Mouse (Mus musculus) kidney, embryonic 16.5 days (tissue): Measurements from ENCODE around the gene Dydc2. TPM values are rescaled to one million over a fixed set of nuclear protein-coding genes. Genes with fewer than 3 reads are reported as not detected.
"Not testable (repeated sequence)": the region's sequence is repeated elsewhere in the genome, so short reads cannot be mapped to it uniquely, and the experiment has no call there.

ENCODE experiments used
- ATAC-seq: fragments of 200-750 bp; cut with Nextera tagmentation; 2 replicates; pipeline ENCODE4 v1.8.0; 2017; ENCODE audit warnings: moderate TSS enrichment; ENCODE audit not compliant: low FRiP score, low TSS enrichment
- H3K27ac ChIP-seq: fragments of 300-500 bp; sonication (generic); 2 replicates; pipeline ENCODE4 v1.5.1; 2014; ENCODE audit warnings: low read length
- H3K27me3 ChIP-seq: fragments of 300-500 bp; sonication (generic); 2 replicates; pipeline ENCODE4 v1.6.1; 2014; ENCODE audit warnings: low read length, control low read depth, mixed read lengths; ENCODE audit not compliant: insufficient read depth
- H3K36me3 ChIP-seq: fragments of 300-500 bp; sonication (generic); 2 replicates; pipeline ENCODE4 v1.6.1; 2014; ENCODE audit warnings: low read length, control low read depth, mixed read lengths; ENCODE audit not compliant: insufficient read depth
- H3K4me1 ChIP-seq: fragments of 300-500 bp; sonication (generic); 2 replicates; pipeline ENCODE4 v1.6.1; 2014; ENCODE audit warnings: low read length, control low read depth, mixed read lengths; ENCODE audit not compliant: insufficient read depth
- H3K4me2 ChIP-seq: fragments of 300-500 bp; sonication (generic); replicated peaks from 2 replicates; pipeline ENCODE4 v1.6.1; 2014; ENCODE audit warnings: low read depth, low read length
- H3K4me3 ChIP-seq: fragments of 300-500 bp; sonication (generic); 2 replicates; pipeline ENCODE4 v1.5.1; 2014; ENCODE audit warnings: mild to moderate bottlenecking, low read length
- H3K9ac ChIP-seq: fragments of 300-500 bp; sonication (generic); replicated peaks from 2 replicates; pipeline ENCODE4 v1.6.1; 2014; ENCODE audit warnings: low read length
- H3K9me3 ChIP-seq: fragments of 300-500 bp; sonication (generic); 2 replicates; pipeline ENCODE4 v1.6.1; 2016; ENCODE audit warnings: low read length, control low read depth
- WGBS: fragments of 180-500 bp; shearing (Covaris S2); extraction: QIAGEN DNeasy Blood & Tissue Kit; methylation state at CpG from one replicate; pipeline ENCODE4 v1.1.7; 2014; 5-methylcytosine and 5-hydroxymethylcytosine counted together
- polyA plus RNA-seq: library from polyadenylated mRNA; unstranded; fragments of >200 nt; fragmentation: Nextera tagmentation; extraction: Ambion mirVana; gene quantifications from 2 replicates; pipeline ENCODE4 v1.2.1, GENCODE M21; 2015

Dydc2 gene
- polyA plus RNA-seq, 1 experiment from 2014 or later, result not detected

- no peak overlapping the region for H3K9ac ChIP-seq
- H3K4me2 ChIP-seq, result no peak overlapping the region
- no peak for ATAC-seq
- no peaks in the 10 kb centered on the region for H3K9me3 ChIP-seq
- H3K27ac ChIP-seq, result no peak overlapping the region
- WGBS, result 51% methylated on average over 1 of the region's 1 CpGs
- no peaks in the 10 kb centered on the region for H3K27me3 ChIP-seq
- H3K4me1 ChIP-seq, result no peaks in the 10 kb centered on the region
- H3K4me3 ChIP-seq, result no peak overlapping the region
- H3K36me3 ChIP-seq, result no peaks in the 10 kb centered on the region
Observed at GRCm38 (mm10) chr14:41094114-41094513, 25.1 kb upstream of the Dydc2 start.

- ATAC-seq, result no peak
- H3K9ac ChIP-seq, result no peak overlapping the region
- no peaks in the 10 kb centered on the region for H3K4me1 ChIP-seq
- WGBS, result 49% methylated on average over 8 of the region's 8 CpGs
- H3K4me2 ChIP-seq, result no peak overlapping the region
- no peak overlapping the region for H3K4me3 ChIP-seq
- no peaks in the 10 kb centered on the region for H3K27me3 ChIP-seq
- no peak overlapping the region for H3K27ac ChIP-seq
- H3K36me3 ChIP-seq, result no peaks in the 10 kb centered on the region
- H3K9me3 ChIP-seq, result no peaks in the 10 kb centered on the region
Observed at GRCm38 (mm10) chr14:41090777-41091176, 21.8 kb upstream of the Dydc2 start.

- WGBS, result 89% methylated on average over 1 of the region's 1 CpGs
- ATAC-seq, result no peak
- Histone ChIP-seq H3K27me3 (no peaks in the 10 kb centered on the region), H3K36me3 (no peaks in the 10 kb centered on the region), H3K27ac (no peak overlapping the region), H3K4me3 (no peak overlapping the region), H3K4me1 (no peaks in the 10 kb centered on the region), H3K9ac (no peak overlapping the region), H3K4me2 (no peak overlapping the region), H3K9me3 (no peaks in the 10 kb centered on the region)
Observed at GRCm38 (mm10) chr14:41087509-41087908, 18.5 kb upstream of the Dydc2 start.

- Histone ChIP-seq H3K27me3 (no peaks in the 10 kb centered on the region), H3K4me2 (no peak overlapping the region), H3K4me1 (no peaks in the 10 kb centered on the region), H3K36me3 (no peaks in the 10 kb centered on the region), H3K4me3 (no peak overlapping the region), H3K9ac (no peak overlapping the region), H3K27ac (no peak overlapping the region), H3K9me3 (no peaks in the 10 kb centered on the region)
- WGBS, result 86% methylated on average over 2 of the region's 2 CpGs
- ATAC-seq, result no peak
Observed at GRCm38 (mm10) chr14:41082408-41082807, 13.4 kb upstream of the Dydc2 start.

- H3K4me1 ChIP-seq, result no peaks in the 10 kb centered on the region
- peak overlapping the region; percentile 51 for H3K4me3 ChIP-seq
- peak overlapping the region; percentile 73 for H3K4me2 ChIP-seq
- no peaks in the 10 kb centered on the region for H3K27me3 ChIP-seq
- 0% methylated on average over 8 of the region's 8 CpGs for WGBS
- 0 out of 2 replicates have a peak overlapping the region, but pooled peaks have one; percentile 12 for H3K9ac ChIP-seq
- H3K9me3 ChIP-seq, result no peaks in the 10 kb centered on the region
- no peaks in the 10 kb centered on the region for H3K36me3 ChIP-seq
- H3K27ac ChIP-seq, result no peak overlapping the region
- ATAC-seq, result peak; percentile 61; the same call in 1 of the 2 replicates
Observed at GRCm38 (mm10) chr14:41072944-41073275, 3.9 kb upstream of the Dydc2 start.

GRCm38 (mm10) chr14:41072229-41072943, 3.4 kb upstream of the Dydc2 start, which contains the start of gene Dydc1:
Dydc1 (plus strand) TSS chr14:41072911.
- peak within 1 kb of the TSS; percentile 51 for H3K4me3 ChIP-seq
- no peaks in the 10 kb centered on the region for H3K9me3 ChIP-seq
- no peaks in the 10 kb centered on the region for H3K36me3 ChIP-seq
- 11% methylated on average over 23 of the region's 23 CpGs for WGBS
- 0 out of 2 replicates have a peak within 1 kb of the TSS, but pooled peaks have one; percentile 12 for H3K9ac ChIP-seq
- no peaks in the 10 kb centered on the region for H3K27me3 ChIP-seq
- peak within 1 kb of the TSS; percentile 73 for H3K4me2 ChIP-seq
- no peaks in the 10 kb centered on the region for H3K4me1 ChIP-seq
- peak; percentile 92 for ATAC-seq
- no peak within 1 kb of the TSS for H3K27ac ChIP-seq

- WGBS, result 79% methylated on average over 3 of the region's 3 CpGs
- H3K27me3 ChIP-seq, result no peaks in the 10 kb centered on the region
- H3K4me1 ChIP-seq, result no peaks in the 10 kb centered on the region
- H3K27ac ChIP-seq, result no peak overlapping the region
- ATAC-seq, result no peak
- H3K9ac ChIP-seq, result no peak overlapping the region
- H3K36me3 ChIP-seq, result no peaks in the 10 kb centered on the region
- no peaks in the 10 kb centered on the region for H3K9me3 ChIP-seq
- no peak overlapping the region for H3K4me2 ChIP-seq
- H3K4me3 ChIP-seq, result no peak overlapping the region
Observed at GRCm38 (mm10) chr14:41070343-41070742, 1.3 kb upstream of the Dydc2 start.

- no peak overlapping the region for H3K9ac ChIP-seq
- no peak overlapping the region for H3K27ac ChIP-seq
- no peak for ATAC-seq
- H3K4me3 ChIP-seq, result no peak overlapping the region
- 7% methylated on average over 1 of the region's 1 CpGs for WGBS
- H3K36me3 ChIP-seq, result no peaks in the 10 kb centered on the region
- H3K9me3 ChIP-seq, result no peaks in the 10 kb centered on the region
- no peaks in the 10 kb centered on the region for H3K27me3 ChIP-seq
- H3K4me1 ChIP-seq, result no peaks in the 10 kb centered on the region
- H3K4me2 ChIP-seq, result no peak overlapping the region
Observed at GRCm38 (mm10) chr14:41066416-41066815, 2.6 kb downstream of the Dydc2 start.

GRCm38 (mm10) chr14:41065168-41065567, 3.8 kb downstream of the Dydc2 start:
- no peak for ATAC-seq
- Histone ChIP-seq H3K4me2 (no peak overlapping the region), H3K27me3 (no peaks in the 10 kb centered on the region), H3K9ac (no peak overlapping the region), H3K4me1 (no peaks in the 10 kb centered on the region), H3K27ac (no peak overlapping the region), H3K36me3 (no peaks in the 10 kb centered on the region), H3K4me3 (no peak overlapping the region), H3K9me3 (no peaks in the 10 kb centered on the region)
- WGBS, result 58% methylated on average over 1 of the region's 2 CpGs

- H3K4me1 ChIP-seq, H3K4me2 ChIP-seq, H3K4me3 ChIP-seq, ATAC-seq, H3K9ac ChIP-seq, H3K27me3 ChIP-seq, H3K36me3 ChIP-seq, H3K27ac ChIP-seq, H3K9me3 ChIP-seq: not testable (repeated sequence)
- 65% methylated on average over 3 of the region's 4 CpGs for WGBS
Observed at GRCm38 (mm10) chr14:41053190-41053589, 15.8 kb downstream of the Dydc2 start.
